Mouse (Mus musculus) left cerebral cortex, postnatal 25 days (tissue): ENCODE results near the gene Gm3055. TPM values are rescaled to one million over a fixed set of nuclear protein-coding genes. Genes with fewer than 3 reads are reported as not detected.
"Not testable (repeated sequence)": the region's sequence is repeated elsewhere in the genome, so short reads cannot be mapped to it uniquely, and the experiment has no call there.

Experiments
- DNase-seq, 2 experiments: peaks; one replicate each; pipeline ENCODE4 v3.0.0; 2022; ENCODE audit warnings: low spot score in 2 of 2, mixed read lengths in 1 of 2
- intact Hi-C: fragments of 180-260 bp; cut with DNase I; formaldehyde crosslinking; loops from one replicate; pipeline ENCODE4 v1.15.1; 2025
- total RNA-seq, 2 experiments: library from RNA; stranded (reverse); gene quantifications; 2 replicates each; pipeline ENCODE4 v1.2.3; 2021

Gm3055 gene
- total RNA-seq, result 1 to 10 TPM; 8.5 to 9.1 TPM

- DNase-seq, intact Hi-C loops: not testable (repeated sequence)
Observed at GRCm38 (mm10) chr10:81770506-81771403, at the start of gene Gm3055. Gene Gm3055 (minus strand): TSS chr10:81771161.

- intact Hi-C loops, result not testable (repeated sequence)
- peak; percentile 1 to 4 for DNase-seq
Observed at GRCm38 (mm10) chr10:81811899-81812298, 40.9 kb upstream of the Gm3055 start, which contains the start of gene Gm4767. Gene Gm4767 (plus strand): TSS chr10:81812186.

- intact Hi-C loops, DNase-seq: not testable (repeated sequence)
Observed at GRCm38 (mm10) chr10:81771404-81771777, 430 bp upstream of the Gm3055 start.

GRCm38 (mm10) chr10:81704531-81705301, 66.2 kb downstream of the Gm3055 start, which contains the start of gene Zfp433:
Gene Zfp433 (plus strand): TSS chr10:81704825.
- DNase-seq, intact Hi-C loops: not testable (repeated sequence)

Other genes starting within 250 kb of the Gm3055 start
- 1 to 10 TPM; 2.0 to 3.1 TPM for gene Gna15, start 246.9 kb downstream of the Gm3055 start, total RNA-seq
- 100 to 1,000 TPM; 101 to 107 TPM for gene Gna11, start 226.0 kb downstream of the Gm3055 start, total RNA-seq
- gene Aes, start 211.7 kb downstream of the Gm3055 start, total RNA-seq, result 100 to 1,000 TPM; 630 to 638 TPM
- 10 to 100 TPM; 28.8 to 30.3 TPM for gene Tle2, start 196.6 kb downstream of the Gm3055 start, total RNA-seq
- gene Tle6, start 170.1 kb downstream of the Gm3055 start, total RNA-seq, result 1 to 10 TPM; 4.2 to 5.8 TPM
- 1 to 10 TPM; 3.1 to 3.8 TPM for gene BC025920, start 164.9 kb downstream of the Gm3055 start, total RNA-seq
- 10 to 100 TPM; 22.1 to 25.3 TPM for gene Sirt6, start 143.4 kb downstream of the Gm3055 start, total RNA-seq
- gene Ankrd24, start 142.6 kb downstream of the Gm3055 start, total RNA-seq, result 10 to 100 TPM; 35.9 to 36.7 TPM
- 1 to 10 TPM; 4.6 to 4.8 TPM for gene Gm10778, start 122.1 kb downstream of the Gm3055 start, total RNA-seq
- gene Zfp433, start 66.3 kb downstream of the Gm3055 start, total RNA-seq, result 1 to 10 TPM; 7.2 to 8.3 TPM
- 1 to 10 TPM; 2.3 to 2.9 TPM for gene Gm4767, start 41.0 kb upstream of the Gm3055 start, total RNA-seq
- 1 to 10 TPM; 3.6 to 3.7 TPM for gene Gm32687, start 92.8 kb upstream of the Gm3055 start, total RNA-seq
- gene Zfp781, start 159.3 kb upstream of the Gm3055 start, total RNA-seq, result 1 to 10 TPM; 4.4 to 4.5 TPM